Mouse (Mus musculus) embryonic fibroblast, embryonic 13.5 days (primary cell): ENCODE results near the gene Tbc1d16. TPM values are rescaled to one million over a fixed set of nuclear protein-coding genes. Genes with fewer than 3 reads are reported as not detected.

Source experiments
- H3K27ac ChIP-seq: 2 replicates; pipeline ENCODE4 v1.5.1; 2012; ENCODE audit warnings: low read length, control low read depth, inconsistent platforms; ENCODE audit not compliant: insufficient read depth
- H3K4me1 ChIP-seq: 2 replicates; pipeline ENCODE4 v1.6.1; 2011; ENCODE audit warnings: low read length; ENCODE audit not compliant: control insufficient read depth, insufficient read depth
- H3K4me3 ChIP-seq: 2 replicates; pipeline ENCODE4 v1.5.1; 2011; ENCODE audit warnings: mild to moderate bottlenecking, control low read depth, low read length; ENCODE audit not compliant: insufficient read depth
- CTCF ChIP-seq: IDR thresholded peaks from 2 replicates; pipeline ENCODE4 v1.5.1; 2011; ENCODE audit warnings: mild to moderate bottlenecking, control low read depth, low read length, moderate library complexity, borderline replicate concordance; ENCODE audit not compliant: insufficient read depth
- POLR2A ChIP-seq: IDR thresholded peaks from 2 replicates; pipeline ENCODE4 v1.6.1; 2011; ENCODE audit warnings: low read depth, mild to moderate bottlenecking, control low read depth, low read length, moderate library complexity
- polyA plus RNA-seq: library from polyadenylated mRNA; stranded (reverse); fragments of >200 nt; gene quantifications from 2 replicates; pipeline ENCODE4 v1.2.4, GENCODE M21; 2011; ENCODE audit warnings: low read depth; ENCODE audit not compliant: missing spikeins, insufficient read length

Gene Tbc1d16
- polyA plus RNA-seq, 1 experiment: 10.6 TPM

DNA sequence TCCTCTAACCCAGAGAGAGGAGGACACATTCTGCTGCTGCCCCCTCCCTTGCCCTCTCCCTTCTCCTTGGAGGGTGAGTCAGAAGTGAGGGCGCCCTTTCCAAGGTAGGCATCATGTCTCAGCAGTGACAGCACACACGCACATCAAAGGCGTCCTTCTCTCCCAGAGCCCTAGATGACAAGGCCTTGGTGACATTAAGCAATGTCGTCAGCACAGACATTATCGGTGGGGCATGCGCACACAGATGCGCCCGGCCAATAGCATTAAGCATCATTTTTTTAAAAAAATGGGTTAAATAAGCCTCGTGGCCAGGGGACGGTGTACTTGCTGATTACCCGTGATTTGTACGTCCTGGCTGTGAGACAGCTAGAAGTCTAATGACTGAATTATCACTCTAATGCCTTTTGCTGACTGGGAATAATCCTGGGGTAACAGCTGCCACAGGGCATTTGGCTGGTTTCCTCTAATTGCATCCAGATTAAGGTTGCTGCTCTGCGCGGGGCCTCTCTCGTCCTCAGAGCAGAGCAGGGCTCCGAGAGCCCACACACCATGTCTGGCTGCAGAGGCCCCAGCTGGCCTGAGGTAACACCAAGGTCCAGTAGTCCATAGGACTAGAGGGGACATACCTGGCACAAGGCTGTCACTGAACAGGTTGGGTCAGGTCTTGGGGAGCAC is 83.4 kb downstream of the Tbc1d16 start:
- TF ChIP-seq POLR2A: no peak
- TF ChIP-seq CTCF: no peak
- no peaks in the 10 kb centered on the region for H3K4me1 ChIP-seq
- H3K4me3 ChIP-seq: no peak overlapping the region
- H3K27ac ChIP-seq: no peak overlapping the region

GRCm38 (mm10) chr11:119143376-119144002 is 84.8 kb downstream of the Tbc1d16 start:
- Histone ChIP-seq H3K4me1 (no peaks in the 10 kb centered on the region), H3K27ac (no peak overlapping the region)

GRCm38 (mm10) chr11:119142615-119143014 is 85.7 kb downstream of the Tbc1d16 start:
- H3K4me1 ChIP-seq: no peaks in the 10 kb centered on the region
- H3K4me3 ChIP-seq: no peak overlapping the region
- no peak overlapping the region for H3K27ac ChIP-seq
- TF ChIP-seq CTCF (no peak), POLR2A (no peak)

More at GRCm38 (mm10) chr11:119143376-119144002, 84.8 kb downstream of the Tbc1d16 start:
- no peak overlapping the region for H3K4me3 ChIP-seq
- TF ChIP-seq POLR2A (no peak), CTCF (no peak)

DNA sequence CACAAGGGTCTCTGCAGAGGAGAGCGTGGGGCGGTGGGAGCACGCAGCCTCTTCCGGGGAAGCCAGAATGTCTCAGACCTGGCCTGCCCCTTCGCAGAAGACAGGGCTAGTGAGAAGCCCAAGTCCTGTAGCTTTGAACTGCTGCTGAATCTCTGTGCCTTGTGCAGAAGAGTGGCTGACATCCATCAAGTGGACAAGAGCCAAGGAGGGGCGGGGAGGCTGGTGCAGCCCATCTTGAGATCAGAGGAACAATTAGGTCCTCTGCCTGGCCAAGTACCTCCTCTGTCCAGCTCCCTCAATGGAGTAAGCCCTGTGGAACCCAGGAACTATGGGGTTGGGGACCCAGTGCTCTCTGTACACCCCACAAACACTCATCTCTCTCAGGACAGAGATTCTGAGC is 89.3 kb downstream of the Tbc1d16 start:
- no peak overlapping the region for H3K27ac ChIP-seq
- no peaks in the 10 kb centered on the region for H3K4me1 ChIP-seq
- TF ChIP-seq POLR2A (no peak), CTCF (no peak)
- H3K4me3 ChIP-seq: no peak overlapping the region

GRCm38 (mm10) chr11:119138205-119138604 is 90.1 kb downstream of the Tbc1d16 start:
- no peaks in the 10 kb centered on the region for H3K4me1 ChIP-seq
- H3K27ac ChIP-seq: no peak overlapping the region
- no peak overlapping the region for H3K4me3 ChIP-seq
- TF ChIP-seq POLR2A (no peak), CTCF (no peak)

GRCm38 (mm10) chr11:119134586-119134985 is 93.7 kb downstream of the Tbc1d16 start:
- no peak for TF ChIP-seq CTCF
- no peak for TF ChIP-seq POLR2A
- Histone ChIP-seq H3K4me1 (no peaks in the 10 kb centered on the region), H3K4me3 (no peak overlapping the region), H3K27ac (no peak overlapping the region)

DNA sequence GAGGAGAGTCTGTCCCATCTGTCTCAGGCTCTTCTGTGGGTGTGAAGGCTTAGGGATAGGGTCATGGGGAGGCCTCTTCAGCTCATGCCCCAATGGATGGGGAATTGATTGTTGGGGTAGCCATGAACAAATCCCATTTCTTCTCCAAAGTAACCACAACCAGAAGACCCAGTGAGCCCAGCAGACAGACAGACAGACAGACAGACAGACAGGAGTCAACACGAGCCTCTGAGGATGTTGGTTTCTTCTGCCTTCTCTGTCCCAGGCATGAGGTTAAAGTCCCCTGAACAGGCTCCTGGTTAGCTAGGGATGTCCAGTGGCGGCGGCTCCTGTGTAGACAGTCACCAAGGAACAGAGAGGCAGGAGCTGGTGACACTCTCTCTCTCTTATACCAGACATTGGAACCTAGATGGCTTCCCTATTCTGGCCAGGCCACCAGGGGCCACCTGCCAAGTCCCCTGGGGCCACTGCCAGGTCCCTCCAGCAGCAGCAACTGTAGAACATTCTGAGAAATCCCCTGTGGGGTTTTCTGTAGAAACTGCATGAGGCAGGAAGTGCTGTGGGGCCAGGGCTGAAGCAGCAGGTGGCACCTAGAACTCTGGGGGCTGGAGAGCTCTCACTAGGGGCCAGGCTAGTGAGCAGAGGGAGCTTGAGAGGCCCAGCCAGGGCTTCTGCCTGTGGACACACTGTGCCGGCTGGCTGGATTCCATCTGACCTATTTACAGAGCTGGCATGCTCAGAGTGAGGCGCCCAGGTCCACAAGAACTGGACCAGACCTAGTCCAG is 94.7 kb downstream of the Tbc1d16 start:
- Histone ChIP-seq H3K4me1 (no peaks in the 10 kb centered on the region), H3K27ac (no peak overlapping the region), H3K4me3 (no peak overlapping the region)
- TF ChIP-seq CTCF: no peak
- no peak for TF ChIP-seq POLR2A

- H3K27ac ChIP-seq: no peak overlapping the region
- peaks cover 4% of the 10 kb centered on the region for H3K4me1 ChIP-seq
- no peak overlapping the region for H3K4me3 ChIP-seq
- TF ChIP-seq POLR2A: no peak
- TF ChIP-seq CTCF: no peak
Observed at GRCm38 (mm10) chr11:119132198-119133035, 95.9 kb downstream of the Tbc1d16 start.

DNA sequence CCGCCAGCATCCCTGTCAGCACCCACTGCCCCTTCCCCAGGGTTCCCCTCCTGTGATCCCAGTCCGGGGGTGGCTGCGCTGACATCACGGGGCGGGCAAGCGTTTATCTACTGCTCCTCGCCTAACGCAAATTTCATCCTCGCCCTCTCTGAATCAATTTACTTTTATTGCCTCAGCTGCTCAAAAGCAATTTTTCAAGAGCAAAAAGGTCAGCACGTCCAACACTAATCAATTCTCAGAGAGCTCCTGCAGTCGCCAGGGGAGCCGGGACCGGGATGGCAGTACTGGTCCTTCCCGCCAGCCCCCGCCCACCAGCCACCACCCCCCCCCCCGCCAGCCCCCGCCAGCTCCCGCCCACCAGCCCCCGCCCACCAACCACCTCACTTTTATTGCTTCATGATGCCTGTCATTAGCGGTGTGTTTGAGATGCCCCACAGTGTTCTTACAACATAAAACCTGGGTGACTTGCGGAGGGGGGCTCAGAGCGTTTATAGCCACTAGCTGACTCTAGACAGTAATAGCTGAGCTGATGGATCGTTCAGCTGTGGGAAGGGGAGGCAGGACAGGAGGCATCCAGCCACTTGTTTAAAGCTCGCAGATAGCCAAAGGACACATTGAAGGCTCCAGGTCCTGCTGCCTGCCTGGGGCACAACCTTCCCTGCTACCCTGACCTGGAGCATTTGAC is 98.1 kb downstream of the Tbc1d16 start:
- H3K4me3 ChIP-seq: no peak overlapping the region

More for the DNA sequence above, 98.1 kb downstream of the Tbc1d16 start:
- Histone ChIP-seq H3K4me1 (peaks cover 15% of the 10 kb centered on the region), H3K27ac (no peak overlapping the region)
- TF ChIP-seq POLR2A: no peak
- no peak for TF ChIP-seq CTCF
